Mouse (Mus musculus): ENCODE results near the gene Cnr2.

The Cnr2 gene

GRCm38 (mm10) chr4:135963457-135964193 lies 68.4 kb downstream of the Cnr2 start, which contains the start of gene Gale:
Gene Gale (plus strand): TSS chr4:135963727.
- in situ Hi-C loops (cut with MboI) = no loop called here

GRCm38 (mm10) chr4:135964426-135964825 lies 69.2 kb downstream of the Cnr2 start:
- in situ Hi-C loops (cut with MboI) = no loop called here

GRCm38 (mm10) chr4:135965113-135965512 lies 69.9 kb downstream of the Cnr2 start:
- in situ Hi-C loops (cut with MboI) = no loop called here

GRCm38 (mm10) chr4:135966283-135966682 lies 71.1 kb downstream of the Cnr2 start:
- in situ Hi-C loops (cut with MboI) = no loop called here

- in situ Hi-C loops (cut with MboI) = no loop called here
These were observed 72.0 kb downstream of the Cnr2 start for GRCm38 (mm10) chr4:135967086-135967760.

- in situ Hi-C loops (cut with MboI) = no loop called here
These were observed 73.2 kb downstream of the Cnr2 start for GRCm38 (mm10) chr4:135968271-135968869.

- in situ Hi-C loops (cut with MboI) = no loop called here
These were observed 74.0 kb downstream of the Cnr2 start for GRCm38 (mm10) chr4:135969070-135969750.
